Mouse (Mus musculus): ENCODE measurements around the gene Plagl1.

GRCm38 (mm10) chr10:13119300-13119699 is 59.0 kb downstream of the Plagl1 start:
- no peak for TF ChIP-seq CTCF (IDR thresholded peaks at IDR 0.05; ENCODE audit: extremely low read depth, insufficient read length, insufficient replicate concordance, low read depth, low read length)
- TF ChIP-seq POLR2A (IDR thresholded peaks at IDR 0.05; ENCODE audit: low read depth, low read length) = no peak
